Mouse (Mus musculus) CH12.LX (cell line): ENCODE data around the gene Cobl.

Experiments used
- CTCF ChIP-seq, 2 experiments: IDR thresholded peaks in 1 of 2; conservative IDR thresholded peaks in 1 of 2; 2 replicates each; pipeline ENCODE4 v1.5.1; 2011 to 2012; ENCODE audit warnings: low read depth in 2 of 2, low read length in 2 of 2, improper control_type of control experiment in 1 of 2, inconsistent platforms in 1 of 2, mild to moderate bottlenecking in 1 of 2, moderate library complexity in 1 of 2
- E2F4 ChIP-seq: IDR thresholded peaks from 2 replicates; pipeline ENCODE4 v1.6.1; 2011; ENCODE audit warnings: low read depth, low read length, improper control_type of control experiment; ENCODE audit not compliant: insufficient replicate concordance
- HCFC1 ChIP-seq: IDR thresholded peaks from 2 replicates; pipeline ENCODE4 v1.6.1; 2012; ENCODE audit warnings: low read depth, mild to moderate bottlenecking, inconsistent platforms, low read length, improper control_type of control experiment
- JUND ChIP-seq: conservative IDR thresholded peaks from 2 replicates; pipeline ENCODE4 v1.6.1; 2011; ENCODE audit warnings: low read depth, low read length, improper control_type of control experiment
- MEF2A ChIP-seq: IDR thresholded peaks from 2 replicates; pipeline ENCODE4 v1.6.1; 2014; ENCODE audit warnings: low read depth, mild to moderate bottlenecking, inconsistent platforms, low read length, improper control_type of control experiment, borderline replicate concordance
- MYC ChIP-seq: IDR thresholded peaks from 2 replicates; pipeline ENCODE4 v1.6.1; 2011; ENCODE audit warnings: low read depth, mild to moderate bottlenecking, improper control_type of control experiment, low read length
- NELFE ChIP-seq: IDR thresholded peaks from 2 replicates; pipeline ENCODE4 v1.6.1; 2011; ENCODE audit warnings: low read depth, low read length, improper control_type of control experiment
- NRF1 ChIP-seq: IDR thresholded peaks from 2 replicates; pipeline ENCODE4 v1.6.1; 2014; ENCODE audit warnings: low read depth, mild to moderate bottlenecking, inconsistent platforms, low read length, improper control_type of control experiment, moderate library complexity
- POLR2A ChIP-seq: IDR thresholded peaks from 2 replicates; pipeline ENCODE4 v1.6.1; 2011; ENCODE audit warnings: low read depth, mild to moderate bottlenecking, improper control_type of control experiment, low read length
- SMC3 ChIP-seq: IDR thresholded peaks from 2 replicates; pipeline ENCODE4 v1.6.1; 2011; ENCODE audit warnings: low read depth, low read length, improper control_type of control experiment
- TCF12 ChIP-seq: IDR thresholded peaks from 2 replicates; pipeline ENCODE4 v1.6.1; 2014; ENCODE audit warnings: low read depth, mild to moderate bottlenecking, inconsistent platforms, low read length, improper control_type of control experiment
- UBTF ChIP-seq: IDR thresholded peaks from 2 replicates; pipeline ENCODE4 v1.6.1; 2012; ENCODE audit warnings: low read depth, mild to moderate bottlenecking, inconsistent platforms, low read length, improper control_type of control experiment, moderate library complexity
- USF1 ChIP-seq: IDR thresholded peaks from 2 replicates; pipeline ENCODE4 v1.6.1; 2014; ENCODE audit warnings: low read depth, mild to moderate bottlenecking, inconsistent platforms, low read length, improper control_type of control experiment
- ZMIZ1 ChIP-seq: IDR thresholded peaks from 2 replicates; pipeline ENCODE4 v1.6.1; 2012; ENCODE audit warnings: low read depth, mild to moderate bottlenecking, inconsistent platforms, low read length, improper control_type of control experiment

- TF ChIP-seq SMC3 = no peak
- no peak for TF ChIP-seq POLR2A
- no peak for TF ChIP-seq ZMIZ1
- no peak for TF ChIP-seq MEF2A
- no peak for TF ChIP-seq NELFE
- no peak for TF ChIP-seq HCFC1
- TF ChIP-seq MYC = no peak
- TF ChIP-seq USF1 = no peak
- no peak for TF ChIP-seq CTCF (conservative IDR thresholded peaks at IDR 0.05 in 1 of 2, IDR thresholded peaks at IDR 0.05 in 1 of 2; ENCODE audit: low read depth in 2 of 2, low read length in 2 of 2)
- TF ChIP-seq UBTF = no peak
- TF ChIP-seq JUND = no peak
- TF ChIP-seq E2F4 = no peak
- no peak for TF ChIP-seq NRF1
- TF ChIP-seq TCF12 = no peak
These were observed 121.1 kb downstream of the Cobl start for GRCm38 (mm10) chr11:12343686-12344085.
